Mouse (Mus musculus): ENCODE results near the gene Rgmb. TPM values are rescaled to one million over a fixed set of nuclear protein-coding genes. Genes with fewer than 3 reads are reported as not detected.
A peak's percentile ranks its signal among the peaks of the same experiment; 100 is the strongest.

Gene Rgmb
- total RNA-seq, 2 experiments from 2014 or later: 87.5 to 89.2 TPM

GRCm38 (mm10) chr17:15787036-15787435 lies 43.8 kb downstream of the Rgmb start:
- peak in 1 of 2 experiments; percentile 38 for DNase-seq (ENCODE audit: extremely low spot score in 1 of 2, low spot score in 1 of 2)

GRCm38 (mm10) chr17:15777979-15778378 lies 52.9 kb downstream of the Rgmb start:
- peak in 1 of 2 experiments; percentile 42 for DNase-seq (ENCODE audit: extremely low spot score in 1 of 2, low spot score in 1 of 2)

DNA sequence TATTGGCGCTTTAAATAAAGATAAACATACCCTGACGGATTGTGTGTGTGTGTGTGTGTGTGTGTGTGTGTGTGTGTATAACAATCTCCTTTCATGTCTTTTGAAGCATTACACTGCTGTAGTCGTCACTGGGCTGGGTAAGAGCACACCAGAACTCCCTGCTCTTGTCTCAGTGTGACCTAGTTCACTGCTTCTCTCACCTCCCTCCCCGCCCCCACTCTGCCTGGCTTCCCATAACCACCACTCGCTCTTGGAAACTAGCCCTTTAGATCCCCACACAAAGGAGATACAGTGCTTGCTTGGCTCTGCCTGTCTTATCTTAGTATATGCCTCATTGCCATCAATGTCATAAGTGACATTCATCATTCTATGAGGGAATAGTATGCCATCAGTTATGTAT lies 54.5 kb downstream of the Rgmb start:
- DNase-seq (ENCODE audit: extremely low spot score in 1 of 2, low spot score in 1 of 2): no peak

GRCm38 (mm10) chr17:15774565-15775215 lies 56.1 kb downstream of the Rgmb start:
- DNase-seq (ENCODE audit: extremely low spot score in 1 of 2, low spot score in 1 of 2): no peak

DNA sequence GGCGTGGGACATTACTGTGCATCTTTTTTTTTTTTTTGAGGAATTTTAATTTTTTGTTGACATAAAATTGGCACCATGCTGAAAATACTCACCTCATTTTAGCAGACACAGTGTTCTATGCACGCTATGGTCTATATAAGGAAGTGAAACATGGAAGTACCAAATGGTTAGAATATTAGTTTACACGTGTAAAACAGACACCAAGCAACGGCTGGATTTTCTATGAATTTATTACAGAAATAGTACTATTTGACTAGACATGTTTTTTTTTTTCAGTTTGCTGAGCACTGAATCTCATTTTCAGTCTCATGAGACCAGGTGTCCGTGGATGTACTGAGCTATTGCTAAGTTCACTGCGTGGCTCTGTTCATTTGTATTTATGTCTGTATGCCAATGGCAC lies 56.9 kb downstream of the Rgmb start:
- DNase-seq (ENCODE audit: extremely low spot score in 1 of 2, low spot score in 1 of 2): no peak

DNA sequence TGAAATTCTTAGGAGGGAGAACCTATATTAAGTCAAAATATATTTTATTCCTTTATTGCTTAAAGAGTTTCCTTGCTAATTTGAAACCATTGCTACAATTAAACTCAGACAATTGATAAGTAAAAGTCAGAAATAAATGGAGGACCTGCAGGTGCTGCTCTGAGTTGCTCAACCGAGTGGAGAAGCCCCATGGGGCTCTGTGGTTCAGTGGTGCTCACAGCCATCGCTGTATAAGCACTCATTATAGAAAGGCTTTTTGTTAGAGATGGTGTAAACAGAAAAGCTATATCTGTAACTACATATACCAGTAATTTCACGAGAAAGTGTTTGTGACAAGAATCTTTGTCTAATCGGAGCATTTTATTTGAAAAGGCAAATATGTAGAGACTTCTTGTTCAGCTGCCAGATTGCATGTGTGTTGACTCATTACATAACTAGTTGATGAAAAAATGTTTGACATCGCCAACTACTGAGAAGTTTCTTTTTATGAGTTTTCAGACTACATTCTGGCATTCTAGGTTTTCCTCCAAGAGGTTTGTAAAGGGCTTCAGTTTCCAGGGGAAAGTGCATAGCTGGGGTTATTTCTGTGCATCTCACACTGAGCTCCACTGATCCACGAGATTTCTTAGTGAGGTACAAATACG lies 61.6 kb downstream of the Rgmb start:
- DNase-seq (ENCODE audit: extremely low spot score in 1 of 2, low spot score in 1 of 2): no peak

DNA sequence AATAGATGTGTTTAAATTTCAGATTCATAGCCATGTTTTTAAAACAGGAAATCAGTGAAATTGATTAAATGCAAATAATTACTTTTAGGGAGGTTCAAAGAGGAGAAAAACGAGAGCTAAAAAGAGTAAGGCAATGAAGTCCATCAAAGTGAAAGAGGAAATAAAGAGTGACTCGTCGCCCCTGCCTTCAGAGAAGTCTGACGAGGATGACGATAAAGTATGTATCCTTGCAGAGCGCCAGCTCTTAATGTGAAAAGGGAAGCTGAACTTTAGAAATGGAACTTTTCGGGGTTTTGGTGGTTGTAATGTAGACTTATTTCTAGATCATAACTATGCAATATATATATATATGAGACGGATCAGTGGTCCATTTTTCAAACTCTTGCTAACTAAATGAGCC lies 69.6 kb downstream of the Rgmb start:
- no peak for DNase-seq (ENCODE audit: extremely low spot score in 1 of 2, low spot score in 1 of 2)

Other genes starting within 250 kb of the Rgmb start
- gene Chd1, start 126.1 kb downstream of the Rgmb start, total RNA-seq (2021): 10 to 100 TPM; 22.8 to 29.1 TPM